Mouse (Mus musculus): Measurements from ENCODE around the gene Hist1h2bf. TPM values are rescaled to one million over a fixed set of nuclear protein-coding genes. Genes with fewer than 3 reads are reported as not detected.
A peak's percentile ranks its signal among the peaks of the same experiment; 100 is the strongest.

The Hist1h2bf gene
- polyA plus RNA-seq, 1 experiment = 2.7 TPM

GRCm38 (mm10) chr13:23529480-23530165, 44.4 kb downstream of the Hist1h2bf start:
- TF ChIP-seq CTCF (IDR thresholded peaks at IDR 0.05; ENCODE audit: insufficient read depth, low read length) (no peak), POLR2A (IDR thresholded peaks at IDR 0.05; ENCODE audit: borderline replicate concordance, extremely low read depth, low read depth, low read length) (no peak)
- H3K4me1 ChIP-seq (ENCODE audit: control insufficient read depth, insufficient read depth, low read length) = peaks cover 5% of the 10 kb centered on the region
- no peak for DNase-seq
- no peak overlapping the region for H3K4me3 ChIP-seq (replicated peaks; ENCODE audit: extremely low read depth, low read depth, low read length)
- 24% methylated on average over 2 of the region's 2 CpGs for WGBS

DNA sequence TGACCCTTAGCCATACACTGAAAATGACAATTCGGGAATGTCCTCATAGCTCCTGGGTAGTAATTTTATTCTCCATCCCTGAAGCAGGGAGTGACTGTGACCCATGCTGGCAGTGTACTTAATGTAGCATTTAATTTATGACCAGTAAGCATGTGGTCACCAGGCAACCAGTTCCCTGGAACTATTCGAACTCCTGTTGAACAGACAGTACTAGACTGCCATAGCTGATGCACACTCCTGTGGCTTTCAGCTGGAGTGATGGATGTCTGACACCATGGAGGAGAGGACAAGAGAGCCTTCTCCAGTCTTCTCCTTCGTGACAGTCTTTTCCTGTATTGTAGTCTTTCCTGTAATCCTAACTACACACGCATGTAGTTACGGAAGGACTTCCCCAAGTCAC, 45.0 kb downstream of the Hist1h2bf start:
- TF ChIP-seq POLR2A (IDR thresholded peaks at IDR 0.05; ENCODE audit: borderline replicate concordance, extremely low read depth, low read depth, low read length) (no peak), CTCF (IDR thresholded peaks at IDR 0.05; ENCODE audit: insufficient read depth, low read length) (no peak)
- WGBS = 83% methylated on average over 5 of the region's 5 CpGs
- DNase-seq = no peak
- peaks cover 3% of the 10 kb centered on the region for H3K4me1 ChIP-seq (ENCODE audit: control insufficient read depth, insufficient read depth, low read length)
- no peak overlapping the region for H3K4me3 ChIP-seq (replicated peaks; ENCODE audit: extremely low read depth, low read depth, low read length)

DNA sequence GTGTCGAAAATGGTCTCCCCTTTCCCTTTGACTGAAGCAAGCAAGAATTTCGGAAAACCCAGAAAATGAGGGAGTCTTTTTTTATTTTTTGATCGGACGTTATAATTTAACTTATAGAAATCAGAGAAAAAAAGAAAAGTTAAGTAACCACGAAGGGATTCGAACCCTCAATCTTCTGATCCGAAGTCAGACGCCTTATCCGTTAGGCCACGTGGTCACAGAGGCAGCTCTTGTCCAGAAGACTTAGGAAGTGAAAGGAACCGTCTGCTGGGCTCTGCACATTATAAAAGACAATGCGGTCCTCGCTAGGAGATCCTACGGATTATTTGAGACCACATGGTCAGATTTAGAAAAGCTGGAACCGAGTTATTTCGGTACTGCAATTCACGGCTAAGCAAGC, 47.7 kb downstream of the Hist1h2bf start:
- TF ChIP-seq CTCF (IDR thresholded peaks at IDR 0.05; ENCODE audit: insufficient read depth, low read length) = no peak
- no peak for TF ChIP-seq POLR2A (IDR thresholded peaks at IDR 0.05; ENCODE audit: borderline replicate concordance, extremely low read depth, low read depth, low read length)
- Histone ChIP-seq H3K4me3 (replicated peaks; ENCODE audit: extremely low read depth, low read depth, low read length) (peak overlapping the region; percentile 41), H3K4me1 (ENCODE audit: control insufficient read depth, insufficient read depth, low read length) (peaks cover 3% of the 10 kb centered on the region)
- peak; percentile 88 for DNase-seq
- WGBS = 1% methylated on average over 17 of the region's 17 CpGs

DNA sequence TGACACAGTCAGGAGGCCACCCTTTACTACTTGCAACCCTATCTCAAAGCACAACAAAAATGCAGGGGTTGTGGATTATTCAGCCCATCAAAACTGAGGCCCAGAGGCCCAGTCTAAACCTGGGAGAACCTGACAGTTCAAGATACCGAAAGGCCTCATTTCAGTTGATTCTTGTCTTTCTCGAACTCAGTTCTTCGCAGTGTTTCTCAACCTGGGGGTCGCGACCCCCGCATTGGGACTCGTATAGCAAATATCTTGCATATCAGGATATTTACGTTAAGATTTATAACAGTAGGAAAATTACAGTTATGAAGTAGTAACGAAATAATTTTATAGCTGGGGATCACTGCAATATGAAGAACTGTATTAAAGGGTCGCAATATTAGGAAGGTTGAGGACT, 48.1 kb downstream of the Hist1h2bf start:
- WGBS = 7% methylated on average over 10 of the region's 10 CpGs
- Histone ChIP-seq H3K4me3 (replicated peaks; ENCODE audit: extremely low read depth, low read depth, low read length) (peak overlapping the region; percentile 33), H3K4me1 (ENCODE audit: control insufficient read depth, insufficient read depth, low read length) (peaks cover 3% of the 10 kb centered on the region)
- TF ChIP-seq CTCF (IDR thresholded peaks at IDR 0.05; ENCODE audit: insufficient read depth, low read length) = no peak
- no peak for TF ChIP-seq POLR2A (IDR thresholded peaks at IDR 0.05; ENCODE audit: borderline replicate concordance, extremely low read depth, low read depth, low read length)
- DNase-seq = no peak

- no peak overlapping the region for H3K4me3 ChIP-seq (replicated peaks; ENCODE audit: extremely low read depth, low read depth, low read length)
- TF ChIP-seq CTCF (IDR thresholded peaks at IDR 0.05; ENCODE audit: insufficient read depth, low read length) (peak; percentile 91), POLR2A (IDR thresholded peaks at IDR 0.05; ENCODE audit: borderline replicate concordance, extremely low read depth, low read depth, low read length) (no peak)
- 12% methylated on average over 5 of the region's 5 CpGs for WGBS
- peak; percentile 79 for DNase-seq
- H3K4me1 ChIP-seq (ENCODE audit: control insufficient read depth, insufficient read depth, low read length) = peaks cover 3% of the 10 kb centered on the region
These were observed 49.3 kb downstream of the Hist1h2bf start for GRCm38 (mm10) chr13:23524654-23525053.

DNA sequence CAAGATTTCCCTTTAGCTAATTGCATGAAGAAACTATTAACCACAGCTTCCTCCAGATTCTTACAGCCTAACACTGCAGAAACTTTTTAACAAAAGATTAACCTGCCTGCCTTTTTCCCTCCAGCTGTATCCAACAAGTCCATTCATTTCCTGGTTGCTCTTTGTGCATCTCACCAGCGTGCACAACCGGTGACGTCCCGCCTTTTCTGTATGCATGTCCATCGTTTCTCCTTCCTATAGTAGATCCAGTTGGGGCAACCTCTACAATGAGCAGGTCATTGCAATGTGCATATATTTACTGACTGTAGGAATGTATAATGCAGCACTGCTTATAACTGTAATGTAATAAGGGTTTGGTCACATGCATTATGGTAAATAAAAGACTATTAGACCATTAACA, 50.0 kb downstream of the Hist1h2bf start:
- DNase-seq = no peak
- no peak overlapping the region for H3K4me3 ChIP-seq (replicated peaks; ENCODE audit: extremely low read depth, low read depth, low read length)

More for the DNA sequence above, 50.0 kb downstream of the Hist1h2bf start:
- peaks cover 3% of the 10 kb centered on the region; the same call in 1 of the 2 replicates for H3K4me1 ChIP-seq (ENCODE audit: control insufficient read depth, insufficient read depth, low read length)
- no peak for TF ChIP-seq CTCF (IDR thresholded peaks at IDR 0.05; ENCODE audit: insufficient read depth, low read length)
- no peak for TF ChIP-seq POLR2A (IDR thresholded peaks at IDR 0.05; ENCODE audit: borderline replicate concordance, extremely low read depth, low read depth, low read length)
- WGBS = 32% methylated on average over 5 of the region's 5 CpGs

Other genes with a start within 250 kb of the Hist1h2bf start
- 1.4 and 2.4 TPM in 2 replicates for gene Zfp322a, start 205.0 kb downstream of the Hist1h2bf start, polyA plus RNA-seq (2012; rRNA removed)
- 2.7 and 3.3 TPM in 2 replicates for gene Abt1, start 150.3 kb downstream of the Hist1h2bf start, polyA plus RNA-seq (2012; rRNA removed)
- not detected in 2 replicates for gene Btn1a1, start 108.3 kb downstream of the Hist1h2bf start, polyA plus RNA-seq (2012; rRNA removed)
- gene Btn2a2, start 85.3 kb downstream of the Hist1h2bf start, polyA plus RNA-seq (2012; rRNA removed) = not detected in 2 replicates
- gene Hist1h4h, start 43.1 kb downstream of the Hist1h2bf start, polyA plus RNA-seq (2012; rRNA removed) = 27.1 and 28.0 TPM in 2 replicates
- 28.7 and 47.1 TPM in 2 replicates for gene Hist1h2af, start 40.3 kb downstream of the Hist1h2bf start, polyA plus RNA-seq (2012; rRNA removed)
- gene Hist1h3g, start 38.8 kb downstream of the Hist1h2bf start, polyA plus RNA-seq (2012; rRNA removed) = 2.1 and 2.3 TPM in 2 replicates
- gene Hist1h2bh, start 30.8 kb downstream of the Hist1h2bf start, polyA plus RNA-seq (2012; rRNA removed) = 0.66 and 0.87 TPM in 2 replicates
- 1.3 and 1.7 TPM in 2 replicates for gene Hist1h3f, start 30.1 kb downstream of the Hist1h2bf start, polyA plus RNA-seq (2012; rRNA removed)
- 1.4 and 1.8 TPM in 2 replicates for gene Hist1h4f, start 22.5 kb downstream of the Hist1h2bf start, polyA plus RNA-seq (2012; rRNA removed)
- 0.10 and 0.12 TPM in 2 replicates for gene Hist1h1d, start 20.9 kb downstream of the Hist1h2bf start, polyA plus RNA-seq (2012; rRNA removed)
- 8.4 and 9.2 TPM in 2 replicates for gene Hist1h3e, start 11.8 kb downstream of the Hist1h2bf start, polyA plus RNA-seq (2012; rRNA removed)
- 1.8 and 2.3 TPM in 2 replicates for gene Hist1h2ae, start 3.0 kb downstream of the Hist1h2bf start, polyA plus RNA-seq (2012; rRNA removed)
- 9.8 and 22.7 TPM in 2 replicates for gene Hist1h2bg, start 2.8 kb downstream of the Hist1h2bf start, polyA plus RNA-seq (2012; rRNA removed)
- 1.2 and 2.0 TPM in 2 replicates for gene Hist1h2ad, start 185 bp upstream of the Hist1h2bf start, polyA plus RNA-seq (2012; rRNA removed)
- 2.6 and 4.5 TPM in 2 replicates for gene Hist1h3d, start 1.6 kb upstream of the Hist1h2bf start, polyA plus RNA-seq (2012; rRNA removed)
- 9.0 and 9.5 TPM in 2 replicates for gene Hist1h4d, start 7.4 kb upstream of the Hist1h2bf start, polyA plus RNA-seq (2012; rRNA removed)
- gene Hist1h2be, start 46.9 kb upstream of the Hist1h2bf start, polyA plus RNA-seq (2012; rRNA removed) = 2.7 and 3.0 TPM in 2 replicates
- 2.0 and 2.4 TPM in 2 replicates for gene Hist1h1e, start 48.4 kb upstream of the Hist1h2bf start, polyA plus RNA-seq (2012; rRNA removed)
- gene Hist1h2ac, start 109.8 kb upstream of the Hist1h2bf start, polyA plus RNA-seq (2012; rRNA removed) = 0.45 and 0.61 TPM in 2 replicates
- 142 and 182 TPM in 2 replicates for gene Hist1h2bc, start 110.0 kb upstream of the Hist1h2bf start, polyA plus RNA-seq (2012; rRNA removed)
- gene Hist1h1t, start 121.6 kb upstream of the Hist1h2bf start, polyA plus RNA-seq (2012; rRNA removed) = not detected in 2 replicates
- gene Hist1h4c, start 124.3 kb upstream of the Hist1h2bf start, polyA plus RNA-seq (2012; rRNA removed) = 6.3 and 6.8 TPM in 2 replicates
- gene Hfe, start 136.7 kb upstream of the Hist1h2bf start, polyA plus RNA-seq (2012; rRNA removed) = 21.3 and 24.2 TPM in 2 replicates
- 38.1 and 46.7 TPM in 2 replicates for gene Hist1h1c, start 164.6 kb upstream of the Hist1h2bf start, polyA plus RNA-seq (2012; rRNA removed)
- 1.2 and 2.9 TPM in 2 replicates for gene Hist1h3c, start 171.4 kb upstream of the Hist1h2bf start, polyA plus RNA-seq (2012; rRNA removed)
- gene Hist1h2bb, start 172.5 kb upstream of the Hist1h2bf start, polyA plus RNA-seq (2012; rRNA removed) = 2.5 and 2.6 TPM in 2 replicates
- 2.0 and 3.9 TPM in 2 replicates for gene Hist1h2ab, start 176.9 kb upstream of the Hist1h2bf start, polyA plus RNA-seq (2012; rRNA removed)
- 2.6 and 3.8 TPM in 2 replicates for gene Hist1h3b, start 178.1 kb upstream of the Hist1h2bf start, polyA plus RNA-seq (2012; rRNA removed)
- 2.5 and 2.8 TPM in 2 replicates for gene Hist1h4b, start 182.8 kb upstream of the Hist1h2bf start, polyA plus RNA-seq (2012; rRNA removed)
- 2.4 and 2.9 TPM in 2 replicates for gene Hist1h4a, start 187.0 kb upstream of the Hist1h2bf start, polyA plus RNA-seq (2012; rRNA removed)
- gene Hist1h3a, start 188.2 kb upstream of the Hist1h2bf start, polyA plus RNA-seq (2012; rRNA removed) = 3.1 and 4.3 TPM in 2 replicates
- gene Hist1h1a, start 189.5 kb upstream of the Hist1h2bf start, polyA plus RNA-seq (2012; rRNA removed) = not detected in 2 replicates
- gene Trim38, start 195.7 kb upstream of the Hist1h2bf start, polyA plus RNA-seq (2012; rRNA removed) = 0.07 TPM in 1 of 2 replicates, not detected in the other
- 0.32 and 0.52 TPM in 2 replicates for gene Slc17a2, start 232.8 kb upstream of the Hist1h2bf start, polyA plus RNA-seq (2012; rRNA removed)